In genomic region chr7:116200951-116201351, GRCm38 (mm10) we compare ENCODE assay signal across 15 mouse cellular contexts.
DNase-seq lines count a peak whose midpoint lies in the region; ATAC-seq and TF ChIP-seq lines count a peak whose summit lies in the region.
"Had no signal": no experiment of that assay in that cellular context is flagged by ENCODE, and none has a peak within 500 bp of the region (broad histone marks: within the 10 kb centered on the region; RNA-seq: fewer than 3 reads in every experiment).

No protein-coding gene starts in this region.

- H3K4me2 ChIP-seq in stomach, postnatal 0 days (replicated peaks; ENCODE audit: low read depth), result no peak overlapping the region
- H3K4me2 ChIP-seq: embryonic facial prominence, embryonic 13.5 days; forebrain, embryonic 13.5 days; hindbrain, embryonic 13.5 days had no signal

- no peak for TF ChIP-seq CTCF in stomach, postnatal 0 days (IDR thresholded peaks at IDR 0.05; ENCODE audit: low read depth)

- H3K9me3 ChIP-seq in stomach, postnatal 0 days (ENCODE audit: control insufficient read depth, low read length), result no peaks in the 10 kb centered on the region
- H3K9me3 ChIP-seq: embryonic facial prominence, embryonic 13.5 days; forebrain, embryonic 13.5 days; hindbrain, embryonic 13.5 days; midbrain, embryonic 10.5 days had no signal

- H3K4me1 ChIP-seq in stomach, postnatal 0 days (replicated peaks; ENCODE audit: control insufficient read depth, insufficient read depth), result peaks cover 7% of the 10 kb centered on the region; the same call in 1 of the 2 replicates
- H3K4me1 ChIP-seq: hindbrain, embryonic 13.5 days had no signal

- no peak overlapping the region for H3K4me3 ChIP-seq in stomach, postnatal 0 days (ENCODE audit: low read depth, low read length)
- H3K4me3 ChIP-seq: embryonic facial prominence, embryonic 13.5 days; forebrain, embryonic 13.5 days; gastrocnemius, adult 2 months; hindbrain, embryonic 13.5 days; midbrain, embryonic 10.5 days had no signal

- peak; percentile 68 to 69 for DNase-seq in cerebellum, postnatal 14 days
- DNase-seq in cerebellum, adult 18-20 months, result no peak
- peak; percentile 34 for DNase-seq in heart, postnatal 4 days
- DNase-seq in heart, adult 18-20 months, result no peak
- peak; percentile 42 for DNase-seq in urinary bladder, postnatal 14 days (ENCODE audit: low spot score)
- no peak for DNase-seq in urinary bladder, adult 2 months (ENCODE audit: low spot score)
- peak; percentile 61 for DNase-seq in stomach, postnatal 0 days (ENCODE audit: low spot score)
- DNase-seq in MN1 (ENCODE audit: low spot score), result no peak
- DNase-seq: gastrocnemius, adult 2 months; right cerebral cortex, postnatal 25 days; thymus, postnatal 14 days had no signal

- 64% methylated on average over 1 of the region's 1 CpGs for WGBS in stomach, postnatal 0 days

- no peak for TF ChIP-seq EP300 in stomach, postnatal 0 days (optimal IDR thresholded peaks at IDR 0.05)

- peak overlapping the region; percentile 70 for H3K27ac ChIP-seq in stomach, postnatal 0 days (replicated peaks)
- H3K27ac ChIP-seq: embryonic facial prominence, embryonic 13.5 days; forebrain, embryonic 13.5 days; gastrocnemius, adult 2 months; hindbrain, embryonic 13.5 days; midbrain, embryonic 10.5 days had no signal

- no peak overlapping the region for H3K9ac ChIP-seq in stomach, postnatal 0 days (ENCODE audit: low read length)
- H3K9ac ChIP-seq: embryonic facial prominence, embryonic 13.5 days; forebrain, embryonic 13.5 days; hindbrain, embryonic 13.5 days had no signal

- H3K27me3 ChIP-seq in stomach, postnatal 0 days (ENCODE audit: control insufficient read depth, insufficient read depth, low read length), result no peaks in the 10 kb centered on the region
- H3K27me3 ChIP-seq: embryonic facial prominence, embryonic 13.5 days; forebrain, embryonic 13.5 days; hindbrain, embryonic 13.5 days had no signal

- peak; percentile 75 for ATAC-seq in stomach, postnatal 0 days (ENCODE audit: low FRiP score, low TSS enrichment)
- ATAC-seq: forebrain, embryonic 13.5 days had no signal

- H3K36me3 ChIP-seq in stomach, postnatal 0 days (ENCODE audit: control insufficient read depth, insufficient read depth, low read length), result no peaks in the 10 kb centered on the region
- H3K36me3 ChIP-seq: embryonic facial prominence, embryonic 13.5 days; hindbrain, embryonic 13.5 days; midbrain, embryonic 10.5 days had no signal

Comparison
In these comparisons a context has a peak if more than half of its experiments do, and no peak if none do; other contexts are left out.
1. DNase-seq: peak in cerebellum, postnatal 14 days (2 of 2), heart, postnatal 4 days (single experiment), urinary bladder, postnatal 14 days (single experiment) and stomach, postnatal 0 days (single experiment); none in cerebellum, adult 18-20 months (0 of 2), heart, adult 18-20 months (0 of 2), urinary bladder, adult 2 months (single experiment) and MN1 (single experiment).